Comparison of ENCODE assay signal across 12 mouse cellular contexts in genomic region chr4:143279016-143279415, GRCm38 (mm10). TPM values are rescaled to one million over a fixed set of nuclear protein-coding genes. Genes with fewer than 3 reads are reported as not detected.
DNase-seq lines count a peak whose midpoint lies in the region; ATAC-seq lines count a peak whose summit lies in the region.
"Had no signal": no experiment of that assay in that cellular context is flagged by ENCODE, and none has a peak within 500 bp of the region (broad histone marks: within the 10 kb centered on the region; RNA-seq: fewer than 3 reads in every experiment).

No protein-coding gene starts in this region.

- H3K9me3 ChIP-seq in limb, embryonic 11.5 days (ENCODE audit: control insufficient read depth, low read length) = no peaks in the 10 kb centered on the region
- no peaks in the 10 kb centered on the region for H3K9me3 ChIP-seq in limb, embryonic 10.5 days (replicated peaks)
- no peaks in the 10 kb centered on the region for H3K9me3 ChIP-seq in forebrain, embryonic 14.5 days (replicated peaks; ENCODE audit: control insufficient read depth, low read length)
- H3K9me3 ChIP-seq in limb, embryonic 13.5 days = no peaks in the 10 kb centered on the region
- no peaks in the 10 kb centered on the region for H3K9me3 ChIP-seq in neural tube, embryonic 14.5 days (ENCODE audit: control insufficient read depth, low read length)
- H3K9me3 ChIP-seq in kidney, embryonic 15.5 days (replicated peaks) = no peaks in the 10 kb centered on the region
- H3K9me3 ChIP-seq: heart, embryonic 10.5 days had no signal

- no peaks in the 10 kb centered on the region for H3K27me3 ChIP-seq in limb, embryonic 11.5 days (ENCODE audit: control insufficient read depth, insufficient read depth, low read length)
- H3K27me3 ChIP-seq in limb, embryonic 10.5 days (ENCODE audit: low read depth, poor library complexity, severe bottlenecking) = no peaks in the 10 kb centered on the region
- no peaks in the 10 kb centered on the region for H3K27me3 ChIP-seq in forebrain, embryonic 14.5 days (replicated peaks; ENCODE audit: control insufficient read depth, insufficient read depth, low read length)
- no peaks in the 10 kb centered on the region for H3K27me3 ChIP-seq in limb, embryonic 13.5 days
- no peaks in the 10 kb centered on the region for H3K27me3 ChIP-seq in neural tube, embryonic 14.5 days (ENCODE audit: control insufficient read depth, insufficient read depth, low read length)
- H3K27me3 ChIP-seq in kidney, embryonic 15.5 days = no peaks in the 10 kb centered on the region
- H3K27me3 ChIP-seq: Patski had no signal

- H3K27ac ChIP-seq in limb, embryonic 11.5 days (replicated peaks; ENCODE audit: low read depth, low read length) = no peak overlapping the region
- H3K27ac ChIP-seq in limb, embryonic 10.5 days = no peak overlapping the region
- peak overlapping the region; percentile 85 for H3K27ac ChIP-seq in forebrain, embryonic 14.5 days (ENCODE audit: low read depth, low read length)
- H3K27ac ChIP-seq in limb, embryonic 13.5 days = peak overlapping the region; percentile 56
- peak overlapping the region; percentile 66; the same call in 1 of the 2 replicates for H3K27ac ChIP-seq in neural tube, embryonic 14.5 days (ENCODE audit: low read depth, low read length)
- no peak overlapping the region; the same call in 1 of the 2 replicates for H3K27ac ChIP-seq in kidney, embryonic 15.5 days
- H3K27ac ChIP-seq: heart, embryonic 10.5 days; kidney, postnatal 0 days; left cerebral cortex, adult 2 months had no signal

- no peak overlapping the region for H3K9ac ChIP-seq in limb, embryonic 11.5 days (ENCODE audit: low read length)
- H3K9ac ChIP-seq in forebrain, embryonic 14.5 days (ENCODE audit: low read length) = no peak overlapping the region
- H3K9ac ChIP-seq in limb, embryonic 13.5 days = no peak overlapping the region
- H3K9ac ChIP-seq in neural tube, embryonic 14.5 days (replicated peaks; ENCODE audit: low read depth, low read length) = no peak overlapping the region
- H3K9ac ChIP-seq in kidney, embryonic 15.5 days = no peak overlapping the region

- DNase-seq in limb, embryonic 11.5 days (ENCODE audit: low spot score) = no peak
- DNase-seq in limb, embryonic 10.5 days (ENCODE audit: low spot score) = no peak
- DNase-seq in forebrain, embryonic 14.5 days (ENCODE audit: low spot score) = no peak
- no peak for DNase-seq in adrenal gland, postnatal 25 days

- H3K4me3 ChIP-seq in limb, embryonic 11.5 days (ENCODE audit: low read depth, low read length) = no peak overlapping the region
- H3K4me3 ChIP-seq in limb, embryonic 10.5 days = no peak overlapping the region
- no peak overlapping the region for H3K4me3 ChIP-seq in forebrain, embryonic 14.5 days (ENCODE audit: low read depth, low read length)
- no peak overlapping the region for H3K4me3 ChIP-seq in limb, embryonic 13.5 days
- H3K4me3 ChIP-seq in neural tube, embryonic 14.5 days (ENCODE audit: low read depth, low read length) = no peak overlapping the region
- no peak overlapping the region for H3K4me3 ChIP-seq in kidney, embryonic 15.5 days (replicated peaks)
- H3K4me3 ChIP-seq: heart, embryonic 10.5 days had no signal

- no peaks in the 10 kb centered on the region for H3K36me3 ChIP-seq in limb, embryonic 11.5 days (ENCODE audit: control insufficient read depth, insufficient read depth, low read length)
- no peaks in the 10 kb centered on the region for H3K36me3 ChIP-seq in limb, embryonic 10.5 days
- H3K36me3 ChIP-seq in forebrain, embryonic 14.5 days (ENCODE audit: control insufficient read depth, insufficient read depth, low read length) = 0 out of 2 replicates have a peak, but pooled peaks cover 3% of the 10 kb centered on the region
- peaks cover 9% of the 10 kb centered on the region for H3K36me3 ChIP-seq in limb, embryonic 13.5 days
- H3K36me3 ChIP-seq in neural tube, embryonic 14.5 days (ENCODE audit: control insufficient read depth, insufficient read depth, low read length) = no peaks in the 10 kb centered on the region
- H3K36me3 ChIP-seq in kidney, embryonic 15.5 days = no peaks in the 10 kb centered on the region
- H3K36me3 ChIP-seq: heart, embryonic 10.5 days had no signal

- 92% methylated on average over 5 of the region's 5 CpGs for WGBS in limb, embryonic 11.5 days
- 92% methylated on average over 5 of the region's 5 CpGs for WGBS in limb, embryonic 10.5 days
- 49% methylated on average over 5 of the region's 5 CpGs for WGBS in forebrain, embryonic 14.5 days
- 81% methylated on average over 5 of the region's 5 CpGs for WGBS in limb, embryonic 13.5 days
- 40% methylated on average over 5 of the region's 5 CpGs for WGBS in neural tube, embryonic 14.5 days
- 80% methylated on average over 5 of the region's 5 CpGs for WGBS in kidney, embryonic 15.5 days

- no peak overlapping the region for H3K4me2 ChIP-seq in limb, embryonic 11.5 days (ENCODE audit: low read depth, severe bottlenecking)
- peak overlapping the region; percentile 48 for H3K4me2 ChIP-seq in forebrain, embryonic 14.5 days (ENCODE audit: low read length)
- peak overlapping the region; percentile 50; the same call in 1 of the 2 replicates for H3K4me2 ChIP-seq in limb, embryonic 13.5 days (replicated peaks)
- peak overlapping the region; percentile 40; the same call in 1 of the 2 replicates for H3K4me2 ChIP-seq in neural tube, embryonic 14.5 days (ENCODE audit: low read depth, low read length)
- no peak overlapping the region for H3K4me2 ChIP-seq in kidney, embryonic 15.5 days

- 0 out of 2 replicates have a peak, but pooled peaks have one; percentile 18 for ATAC-seq in limb, embryonic 11.5 days (ENCODE audit: insufficient number of reproducible peaks, low FRiP score, low TSS enrichment, low read depth)
- ATAC-seq in forebrain, embryonic 14.5 days = no peak
- ATAC-seq in limb, embryonic 13.5 days (ENCODE audit: low FRiP score, low read depth) = no peak
- peak; percentile 28 for ATAC-seq in neural tube, embryonic 14.5 days (ENCODE audit: low read depth)
- no peak for ATAC-seq in megakaryocyte-erythroid progenitor cell, adult 5-6 weeks (replicated peaks; ENCODE audit: low FRiP score, low TSS enrichment, poor library complexity, severe bottlenecking)
- ATAC-seq in kidney, embryonic 15.5 days (replicated peaks; ENCODE audit: low FRiP score) = no peak

- no peaks in the 10 kb centered on the region for H3K4me1 ChIP-seq in limb, embryonic 11.5 days (ENCODE audit: control insufficient read depth, insufficient read depth, low read length)
- H3K4me1 ChIP-seq in limb, embryonic 10.5 days = peaks cover 11% of the 10 kb centered on the region
- H3K4me1 ChIP-seq in forebrain, embryonic 14.5 days (ENCODE audit: control insufficient read depth, insufficient read depth, low read length) = peaks cover 17% of the 10 kb centered on the region
- H3K4me1 ChIP-seq in limb, embryonic 13.5 days = peaks cover 27% of the 10 kb centered on the region
- H3K4me1 ChIP-seq in neural tube, embryonic 14.5 days (ENCODE audit: control insufficient read depth, insufficient read depth, low read length) = peaks cover 14% of the 10 kb centered on the region
- H3K4me1 ChIP-seq in kidney, embryonic 15.5 days = peaks cover 23% of the 10 kb centered on the region

RNA-seq across cellular contexts. Expression of gene Pdpn, which starts 20.3 kb away (rescaled TPM):
- 29.6 and 32.0 TPM in 2 replicates for polyA plus RNA-seq in limb, embryonic 11.5 days (2014; fragmentation: Nextera tagmentation; extraction: Ambion mirVana)
- polyA plus RNA-seq in limb, embryonic 10.5 days (2016; fragmentation: Nextera tagmentation; extraction: Ambion mirVana) = 20.0 and 25.8 TPM in 2 replicates
- 65.5 and 70.1 TPM in 2 replicates for polyA plus RNA-seq in forebrain, embryonic 14.5 days (2014; fragmentation: Nextera tagmentation; extraction: Ambion mirVana)
- 62.5 and 63.3 TPM in 2 replicates for polyA plus RNA-seq in limb, embryonic 13.5 days (2015; fragmentation: Nextera tagmentation; extraction: Ambion mirVana)
- 25.6 and 40.5 TPM in 2 replicates for polyA plus RNA-seq in neural tube, embryonic 14.5 days (2014; fragmentation: Nextera tagmentation; extraction: Ambion mirVana)
- total RNA-seq in megakaryocyte-erythroid progenitor cell, adult 5-6 weeks (2014; fragmentation: Nextera tagmentation) = not detected in 2 replicates
- total RNA-seq in megakaryocyte-erythroid progenitor cell, adult 5-6 weeks (2017) = not detected in 2 replicates
- polyA plus RNA-seq in kidney, embryonic 15.5 days (2015; fragmentation: Nextera tagmentation; extraction: Ambion mirVana) = 50.0 and 50.7 TPM in 2 replicates
- 2.8 and 4.1 TPM in 2 replicates for total RNA-seq in adrenal gland, postnatal 25 days (2021)

Comparison
In these comparisons a context has a peak if more than half of its experiments do, and no peak if none do; other contexts are left out.
1. ATAC-seq: peak in limb, embryonic 11.5 days (single experiment) and neural tube, embryonic 14.5 days (single experiment); none in forebrain, embryonic 14.5 days (single experiment), limb, embryonic 13.5 days (single experiment), megakaryocyte-erythroid progenitor cell, adult 5-6 weeks (single experiment) and kidney, embryonic 15.5 days (single experiment).
2. H3K27ac ChIP-seq: peak in forebrain, embryonic 14.5 days (single experiment), limb, embryonic 13.5 days (single experiment) and neural tube, embryonic 14.5 days (single experiment); none in limb, embryonic 11.5 days (single experiment), limb, embryonic 10.5 days (single experiment) and kidney, embryonic 15.5 days (single experiment).
3. H3K4me2 ChIP-seq: peak in forebrain, embryonic 14.5 days (single experiment), limb, embryonic 13.5 days (single experiment) and neural tube, embryonic 14.5 days (single experiment); none in limb, embryonic 11.5 days (single experiment) and kidney, embryonic 15.5 days (single experiment).